28 mouse cellular contexts compared by ENCODE assay signal in genomic region chr19:55313649-55314048, GRCm38 (mm10). TPM values are rescaled to one million over a fixed set of nuclear protein-coding genes. Genes with fewer than 3 reads are reported as not detected.
DNase-seq lines count a peak whose midpoint lies in the region; ATAC-seq and TF ChIP-seq lines count a peak whose summit lies in the region.
"Had no signal": no experiment of that assay in that cellular context is flagged by ENCODE, and none has a peak within 500 bp of the region (broad histone marks: within the 10 kb centered on the region; RNA-seq: fewer than 3 reads in every experiment).

No protein-coding gene starts in this region.

- peaks cover 50% of the 10 kb centered on the region for H3K79me2 ChIP-seq in CH12.LX (replicated peaks; ENCODE audit: control insufficient read depth, extremely low read depth, insufficient read depth, poor library complexity, severe bottlenecking)

- H3K4me3 ChIP-seq in forebrain, embryonic 10.5 days, result 0 out of 2 replicates have a peak overlapping the region, but pooled peaks have one; percentile 92
- no peak overlapping the region for H3K4me3 ChIP-seq in forebrain, embryonic 16.5 days (replicated peaks; ENCODE audit: low read length)
- H3K4me3 ChIP-seq in limb, embryonic 13.5 days, result no peak overlapping the region
- H3K4me3 ChIP-seq in limb, embryonic 10.5 days, result no peak overlapping the region
- peak overlapping the region; percentile 29 to 82 (median 44) for H3K4me3 ChIP-seq in CH12.LX (replicated peaks in 1 of 3; ENCODE audit: low read depth in 2 of 3, low read length in 2 of 3, poor library complexity in 1 of 3)
- no peak overlapping the region for H3K4me3 ChIP-seq in liver, embryonic 15.5 days (replicated peaks)
- H3K4me3 ChIP-seq: embryonic facial prominence, embryonic 10.5 days; heart, embryonic 12.5 days; hindbrain, embryonic 12.5 days; layer of hippocampus, adult 2 months; megakaryocyte, embryonic 14.5 days; stomach, embryonic 15.5 days had no signal

- no peak for TF ChIP-seq EP300 in CH12.LX (IDR thresholded peaks at IDR 0.05; ENCODE audit: low read length)

- no peak overlapping the region for H3K4me2 ChIP-seq in forebrain, embryonic 16.5 days (ENCODE audit: low read length)
- H3K4me2 ChIP-seq in limb, embryonic 13.5 days (replicated peaks), result 0 out of 2 replicates have a peak overlapping the region, but pooled peaks have one; percentile 89
- peak overlapping the region; percentile 90 for H3K4me2 ChIP-seq in CH12.LX (ENCODE audit: insufficient read depth, low read depth, poor library complexity, severe bottlenecking)
- peak overlapping the region; percentile 92; the same call in 1 of the 2 replicates for H3K4me2 ChIP-seq in liver, embryonic 15.5 days

- TF ChIP-seq CTCF in CH12.LX (conservative IDR thresholded peaks at IDR 0.05 in 1 of 2, IDR thresholded peaks at IDR 0.05 in 1 of 2; ENCODE audit: low read depth in 2 of 2, low read length in 2 of 2), result no peak

- H3K36me3 ChIP-seq in forebrain, embryonic 10.5 days (replicated peaks), result peaks cover 48% of the 10 kb centered on the region
- H3K36me3 ChIP-seq in forebrain, embryonic 16.5 days (ENCODE audit: control insufficient read depth, insufficient read depth), result peaks cover 8% of the 10 kb centered on the region
- H3K36me3 ChIP-seq in limb, embryonic 13.5 days, result peaks cover 37% of the 10 kb centered on the region
- H3K36me3 ChIP-seq in limb, embryonic 10.5 days, result peaks cover 48% of the 10 kb centered on the region
- peaks cover 28 to 41% of the 10 kb centered on the region in 2 experiments for H3K36me3 ChIP-seq in CH12.LX (replicated peaks in 1 of 2; ENCODE audit: control insufficient read depth in 1 of 2, insufficient read depth in 1 of 2, low read length in 1 of 2)
- peaks cover 49% of the 10 kb centered on the region for H3K36me3 ChIP-seq in liver, embryonic 15.5 days (replicated peaks)

- 92% methylated on average over 2 of the region's 2 CpGs for WGBS in forebrain, embryonic 10.5 days
- 94% methylated on average over 2 of the region's 2 CpGs for WGBS in forebrain, embryonic 16.5 days
- 98% methylated on average over 2 of the region's 2 CpGs for WGBS in limb, embryonic 13.5 days
- 96% methylated on average over 2 of the region's 2 CpGs for WGBS in limb, embryonic 10.5 days
- 95% methylated on average over 2 of the region's 2 CpGs for WGBS in liver, embryonic 15.5 days (ENCODE audit: insufficient replicate concordance)

- TF ChIP-seq RAD21 in CH12.LX (IDR thresholded peaks at IDR 0.05; ENCODE audit: low read depth, low read length), result no peak

- no peak overlapping the region for H3K9ac ChIP-seq in forebrain, embryonic 16.5 days (replicated peaks; ENCODE audit: low read depth, low read length)
- H3K9ac ChIP-seq in limb, embryonic 13.5 days, result 0 out of 2 replicates have a peak overlapping the region, but pooled peaks have one; percentile 13
- peak overlapping the region; percentile 59 for H3K9ac ChIP-seq in CH12.LX (ENCODE audit: insufficient read depth, low read depth)
- no peak overlapping the region for H3K9ac ChIP-seq in liver, embryonic 15.5 days
- H3K9ac ChIP-seq: heart, embryonic 12.5 days; hindbrain, embryonic 12.5 days had no signal

- DNase-seq in forebrain, embryonic 10.5 days (ENCODE audit: extremely low spot score, low spot score), result no peak
- DNase-seq in limb, embryonic 10.5 days (ENCODE audit: low spot score), result no peak
- DNase-seq in CH12.LX (ENCODE audit: extremely low read depth), result no peak
- no peak for DNase-seq in kidney, adult 11 months
- DNase-seq: adrenal gland, adult 2 months; cerebellum, adult 11 months; cerebellum, postnatal 10 days; heart, postnatal 14 days; kidney, postnatal 25 days; lung, adult 2 months; lung, postnatal 36 days; midbrain, embryonic 14.5 days; right cerebral cortex, adult 18-20 months; right cerebral cortex, postnatal 4 days; thymus, adult 2 months; thymus, postnatal 4 days had no signal

- H3K27ac ChIP-seq in forebrain, embryonic 10.5 days, result no peak overlapping the region
- no peak overlapping the region for H3K27ac ChIP-seq in forebrain, embryonic 16.5 days (ENCODE audit: low read length)
- H3K27ac ChIP-seq in limb, embryonic 13.5 days, result no peak overlapping the region
- no peak overlapping the region for H3K27ac ChIP-seq in limb, embryonic 10.5 days
- no peak overlapping the region for H3K27ac ChIP-seq in CH12.LX (ENCODE audit: insufficient read depth, low read depth)
- H3K27ac ChIP-seq in liver, embryonic 15.5 days (replicated peaks), result no peak overlapping the region
- H3K27ac ChIP-seq: embryonic facial prominence, embryonic 10.5 days; hindbrain, embryonic 12.5 days; layer of hippocampus, adult 2 months; stomach, embryonic 15.5 days had no signal

- ATAC-seq in forebrain, embryonic 16.5 days, result no peak
- no peak for ATAC-seq in limb, embryonic 13.5 days (ENCODE audit: low FRiP score, low read depth)
- ATAC-seq in liver, embryonic 15.5 days (ENCODE audit: insufficient read depth), result no peak
- ATAC-seq: forebrain, embryonic 14.5 days; inflammation-experienced regulatory T-cells, adult 6 months; Patski had no signal

- H3K27me3 ChIP-seq in forebrain, embryonic 10.5 days (ENCODE audit: poor library complexity, severe bottlenecking), result no peaks in the 10 kb centered on the region
- no peaks in the 10 kb centered on the region for H3K27me3 ChIP-seq in forebrain, embryonic 16.5 days (replicated peaks; ENCODE audit: control insufficient read depth, insufficient read depth, low read length)
- no peaks in the 10 kb centered on the region for H3K27me3 ChIP-seq in limb, embryonic 13.5 days
- no peaks in the 10 kb centered on the region for H3K27me3 ChIP-seq in limb, embryonic 10.5 days (ENCODE audit: low read depth, poor library complexity, severe bottlenecking)
- H3K27me3 ChIP-seq in CH12.LX (replicated peaks), result no peaks in the 10 kb centered on the region
- no peaks in the 10 kb centered on the region for H3K27me3 ChIP-seq in liver, embryonic 15.5 days
- H3K27me3 ChIP-seq: heart, embryonic 12.5 days; hindbrain, embryonic 12.5 days; megakaryocyte, embryonic 14.5 days; Patski; stomach, embryonic 15.5 days had no signal

- TF ChIP-seq POLR2A in CH12.LX (IDR thresholded peaks at IDR 0.05; ENCODE audit: low read depth, low read length), result no peak

- no peaks in the 10 kb centered on the region for H3K9me3 ChIP-seq in forebrain, embryonic 10.5 days
- H3K9me3 ChIP-seq in forebrain, embryonic 16.5 days (ENCODE audit: control insufficient read depth, low read length), result no peaks in the 10 kb centered on the region
- no peaks in the 10 kb centered on the region for H3K9me3 ChIP-seq in limb, embryonic 13.5 days
- no peaks in the 10 kb centered on the region for H3K9me3 ChIP-seq in limb, embryonic 10.5 days (replicated peaks)
- H3K9me3 ChIP-seq in CH12.LX (replicated peaks; ENCODE audit: low read length), result no peaks in the 10 kb centered on the region
- no peaks in the 10 kb centered on the region for H3K9me3 ChIP-seq in liver, embryonic 15.5 days (replicated peaks)
- H3K9me3 ChIP-seq: embryonic facial prominence, embryonic 10.5 days; heart, embryonic 12.5 days; hindbrain, embryonic 12.5 days; megakaryocyte, embryonic 14.5 days; stomach, embryonic 15.5 days had no signal

- peaks cover 44% of the 10 kb centered on the region for H3K4me1 ChIP-seq in forebrain, embryonic 10.5 days
- H3K4me1 ChIP-seq in forebrain, embryonic 16.5 days (replicated peaks; ENCODE audit: control insufficient read depth, insufficient read depth, low read length), result peaks cover 35% of the 10 kb centered on the region
- peaks cover 32% of the 10 kb centered on the region for H3K4me1 ChIP-seq in limb, embryonic 13.5 days
- H3K4me1 ChIP-seq in limb, embryonic 10.5 days, result peaks cover 18% of the 10 kb centered on the region
- peaks cover 3 to 48% of the 10 kb centered on the region in 2 experiments for H3K4me1 ChIP-seq in CH12.LX (ENCODE audit: control insufficient read depth in 1 of 2, insufficient read depth in 2 of 2)
- peaks cover 42% of the 10 kb centered on the region for H3K4me1 ChIP-seq in liver, embryonic 15.5 days (replicated peaks)

- in situ Hi-C loops in CH12.LX (cut with MboI; ENCODE audit: low pct_ligation_motif_present, low pct_unique_long_range_greater_than_20kb, low sequenced_read_pairs), result loop anchor here (10.0 kb wide), 1 partner anchor 219 kb away; no protein-coding TSS in a partner anchor

- dilution Hi-C loops in CH12.LX (cut with MboI; ENCODE audit: extremely low pct_ligation_motif_present, extremely low pct_unique_long_range_greater_than_20kb, low sequenced_read_pairs), result no loop called here

TF ChIP-seq in CH12.LX, 34 proteins besides CTCF, POLR2A, EP300 and RAD21:
- TF ChIP-seq ZNF384 (IDR thresholded peaks at IDR 0.05; ENCODE audit: low read depth, low read length), result peak; percentile 78
- TF ChIP-seq MAFK (IDR thresholded peaks at IDR 0.05; ENCODE audit: insufficient replicate concordance, low read length), result no peak

RNA-seq across cellular contexts. Expression of gene Zdhhc6, which starts 2.2 kb away (rescaled TPM):
- polyA plus RNA-seq in forebrain, embryonic 10.5 days (2016; fragmentation: Nextera tagmentation; extraction: Ambion mirVana), result 131 and 140 TPM in 2 replicates
- 69.8 and 70.4 TPM in 2 replicates for polyA plus RNA-seq in forebrain, embryonic 16.5 days (2015; fragmentation: Nextera tagmentation; extraction: Ambion mirVana)
- 93.8 and 93.9 TPM in 2 replicates for polyA plus RNA-seq in limb, embryonic 13.5 days (2015; fragmentation: Nextera tagmentation; extraction: Ambion mirVana)
- polyA plus RNA-seq in limb, embryonic 10.5 days (2016; fragmentation: Nextera tagmentation; extraction: Ambion mirVana), result 113 and 120 TPM in 2 replicates
- total RNA-seq in CH12.LX (2012; rRNA removed) (88.6 and 101 TPM in 2 replicates), CH12.LX (2014; rRNA removed) (143 and 152 TPM in 2 replicates)
- 101 and 108 TPM in 2 replicates for polyA plus RNA-seq in CH12.LX (2012; ENCODE audit: insufficient read length, low read depth)
- 49.0 and 51.4 TPM in 2 replicates for polyA plus RNA-seq in liver, embryonic 15.5 days (2015; fragmentation: Nextera tagmentation; extraction: Ambion mirVana)

RNA-seq across cellular contexts. Expression of gene Vti1a, which starts 2.4 kb away (rescaled TPM):
- 34.2 and 35.8 TPM in 2 replicates for polyA plus RNA-seq in forebrain, embryonic 10.5 days (2016; fragmentation: Nextera tagmentation; extraction: Ambion mirVana)
- polyA plus RNA-seq in forebrain, embryonic 16.5 days (2015; fragmentation: Nextera tagmentation; extraction: Ambion mirVana), result 29.3 and 34.4 TPM in 2 replicates
- polyA plus RNA-seq in limb, embryonic 13.5 days (2015; fragmentation: Nextera tagmentation; extraction: Ambion mirVana), result 28.7 and 28.8 TPM in 2 replicates
- polyA plus RNA-seq in limb, embryonic 10.5 days (2016; fragmentation: Nextera tagmentation; extraction: Ambion mirVana), result 26.3 and 29.8 TPM in 2 replicates
- total RNA-seq in CH12.LX (2012; rRNA removed), result 22.3 and 23.1 TPM in 2 replicates
- total RNA-seq in CH12.LX (2014; rRNA removed), result 23.5 and 23.8 TPM in 2 replicates
- 27.6 and 30.8 TPM in 2 replicates for polyA plus RNA-seq in CH12.LX (2012; ENCODE audit: insufficient read length, low read depth)
- polyA plus RNA-seq in liver, embryonic 15.5 days (2015; fragmentation: Nextera tagmentation; extraction: Ambion mirVana), result 13.6 and 13.7 TPM in 2 replicates

Comparison
In these comparisons a context has a peak if more than half of its experiments do, and no peak if none do; other contexts are left out.
1. H3K4me3 ChIP-seq: peak in forebrain, embryonic 10.5 days (single experiment) and CH12.LX (3 of 3); none in forebrain, embryonic 16.5 days (single experiment), limb, embryonic 13.5 days (single experiment), limb, embryonic 10.5 days (single experiment) and liver, embryonic 15.5 days (single experiment).
2. H3K9ac ChIP-seq: peak in limb, embryonic 13.5 days (single experiment) and CH12.LX (single experiment); none in forebrain, embryonic 16.5 days (single experiment) and liver, embryonic 15.5 days (single experiment).